Mouse (Mus musculus) cerebellum, adult 2 months (tissue): ENCODE results near the gene Ntng1. TPM values are rescaled to one million over a fixed set of nuclear protein-coding genes. Genes with fewer than 3 reads are reported as not detected.

Experiments used
- DNase-seq, 2 experiments: peaks; one replicate each; pipeline ENCODE4 v3.0.0; 2021
- H3K27ac ChIP-seq: fragments of 200-500 bp; 2 replicates; pipeline ENCODE4 v1.5.1; 2012; ENCODE audit warnings: low read length, control low read depth, inconsistent platforms; ENCODE audit not compliant: insufficient read depth
- H3K27me3 ChIP-seq: fragments of 200-500 bp; 2 replicates; pipeline ENCODE4 v1.6.1; 2012; ENCODE audit warnings: inconsistent platforms, mild to moderate bottlenecking, low read length, moderate library complexity; ENCODE audit not compliant: control insufficient read depth, insufficient read depth
- H3K4me1 ChIP-seq: fragments of 200-500 bp; 2 replicates; pipeline ENCODE4 v1.6.1; 2011; ENCODE audit warnings: low read length; ENCODE audit not compliant: control insufficient read depth, insufficient read depth
- H3K4me3 ChIP-seq: fragments of 200-500 bp; replicated peaks from 2 replicates; pipeline ENCODE3; 2011; ENCODE audit warnings: mild to moderate bottlenecking, low read depth, low read length, control low read depth; ENCODE audit not compliant: insufficient read depth
- CTCF ChIP-seq: fragments of 200-500 bp; IDR thresholded peaks from 2 replicates; pipeline ENCODE4 v1.5.1; 2011; ENCODE audit warnings: low read depth, mild to moderate bottlenecking, control low read depth, low read length, moderate library complexity, borderline replicate concordance; ENCODE audit not compliant: insufficient read depth
- POLR2A ChIP-seq: fragments of 200-500 bp; IDR thresholded peaks from 2 replicates; pipeline ENCODE4 v1.6.1; 2011; ENCODE audit warnings: low read length, control low read depth, borderline replicate concordance; ENCODE audit not compliant: insufficient read depth
- WGBS: fragments of 180-500 bp; shearing (Covaris S2); methylation state at CpG from one replicate; pipeline ENCODE4 v1.1.7; 2018; 5-methylcytosine and 5-hydroxymethylcytosine counted together
- polyA plus RNA-seq: library from polyadenylated mRNA; depleted of rRNA; stranded (reverse); fragments of >200 nt; gene quantifications from 2 replicates; pipeline ENCODE4 v1.2.3, GENCODE M21; 2012

Gene Ntng1
- polyA plus RNA-seq, 1 experiment, result 27.8 TPM

GRCm38 (mm10) chr3:110136115-110136514, 7.7 kb downstream of the Ntng1 start:
- no peak for DNase-seq
- TF ChIP-seq POLR2A, result no peak
- TF ChIP-seq CTCF, result no peak
- Histone ChIP-seq H3K4me3 (no peak overlapping the region), H3K27me3 (no peaks in the 10 kb centered on the region), H3K4me1 (no peaks in the 10 kb centered on the region; the same call in 1 of the 2 replicates), H3K27ac (no peak overlapping the region)
- 84% methylated on average over 1 of the region's 1 CpGs for WGBS

DNA sequence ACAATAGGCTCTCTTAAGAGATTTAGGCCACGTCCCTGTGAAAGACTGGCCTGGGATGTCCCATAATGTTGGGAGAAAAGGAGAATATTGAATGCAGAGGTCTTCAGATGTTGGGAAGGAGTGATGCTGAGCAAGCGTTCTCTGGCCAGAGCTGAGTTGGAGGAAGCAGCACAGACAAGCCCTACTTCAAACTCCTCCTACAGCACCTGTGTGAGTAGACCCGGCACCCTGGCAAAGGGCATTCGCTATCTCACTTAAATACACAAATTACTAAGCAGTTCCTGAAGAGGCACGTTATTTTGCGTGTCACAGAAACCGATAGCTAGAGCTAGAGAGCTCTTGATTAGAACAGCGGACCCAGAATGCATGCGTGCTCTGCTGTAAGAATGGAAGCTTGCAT, 10.7 kb downstream of the Ntng1 start:
- H3K27ac ChIP-seq, result no peak overlapping the region
- DNase-seq, result no peak
- H3K27me3 ChIP-seq, result no peaks in the 10 kb centered on the region
- WGBS, result 96% methylated on average over 9 of the region's 9 CpGs
- TF ChIP-seq CTCF (no peak), POLR2A (no peak)
- H3K4me1 ChIP-seq, result no peaks in the 10 kb centered on the region; the same call in 1 of the 2 replicates
- no peak overlapping the region for H3K4me3 ChIP-seq

GRCm38 (mm10) chr3:110132289-110132688, 11.5 kb downstream of the Ntng1 start:
- DNase-seq, result no peak
- no peaks in the 10 kb centered on the region; the same call in 1 of the 2 replicates for H3K4me1 ChIP-seq
- H3K4me3 ChIP-seq, result no peak overlapping the region
- TF ChIP-seq POLR2A (no peak), CTCF (no peak)
- H3K27me3 ChIP-seq, result no peaks in the 10 kb centered on the region
- 73% methylated on average over 8 of the region's 8 CpGs for WGBS
- H3K27ac ChIP-seq, result no peak overlapping the region

- H3K4me3 ChIP-seq, result no peak overlapping the region
- H3K4me1 ChIP-seq, result no peaks in the 10 kb centered on the region; the same call in 1 of the 2 replicates
- no peak overlapping the region for H3K27ac ChIP-seq
Measured at GRCm38 (mm10) chr3:110131043-110131891, 12.5 kb downstream of the Ntng1 start.

DNA sequence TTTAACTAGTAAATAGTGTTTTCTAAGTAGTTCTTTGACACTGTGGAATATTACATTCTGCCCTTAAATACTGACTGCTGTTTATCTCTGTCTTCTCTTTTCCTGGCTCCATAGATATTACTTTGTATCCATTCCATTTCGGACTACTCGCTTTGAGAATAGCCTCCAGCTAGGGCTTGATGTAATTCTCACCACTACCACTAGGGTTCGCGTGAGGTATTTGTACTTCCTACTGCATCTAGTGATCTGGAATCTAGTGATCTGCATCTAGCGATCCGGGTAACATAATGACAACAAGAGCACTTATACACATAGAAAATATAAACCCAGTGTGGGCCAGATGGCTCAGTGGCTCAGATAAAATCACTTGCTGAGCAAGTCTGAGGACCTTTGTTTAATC, 14.2 kb downstream of the Ntng1 start:
- no peaks in the 10 kb centered on the region for H3K27me3 ChIP-seq
- no peak overlapping the region for H3K4me3 ChIP-seq
- TF ChIP-seq CTCF (no peak), POLR2A (no peak)
- DNase-seq, result no peak
- H3K27ac ChIP-seq, result no peak overlapping the region
- H3K4me1 ChIP-seq, result no peaks in the 10 kb centered on the region; the same call in 1 of the 2 replicates
- 74% methylated on average over 6 of the region's 6 CpGs for WGBS

More at GRCm38 (mm10) chr3:110131043-110131891, 12.5 kb downstream of the Ntng1 start:
- WGBS, result 71% methylated on average over 18 of the region's 18 CpGs
- no peaks in the 10 kb centered on the region for H3K27me3 ChIP-seq
- DNase-seq, result peak in 1 of 2 experiments; percentile 11
- TF ChIP-seq CTCF, result no peak
- TF ChIP-seq POLR2A, result no peak

- H3K4me1 ChIP-seq, result peaks cover 2% of the 10 kb centered on the region; the same call in 1 of the 2 replicates
- no peak overlapping the region for H3K27ac ChIP-seq
- H3K4me3 ChIP-seq, result no peak overlapping the region
- WGBS, result 47% methylated on average over 2 of the region's 2 CpGs
- H3K27me3 ChIP-seq, result no peaks in the 10 kb centered on the region
- TF ChIP-seq CTCF, result peak; percentile 19; the same call in 1 of the 2 replicates
- TF ChIP-seq POLR2A, result no peak
- DNase-seq, result peak; percentile 40 to 70
Measured at GRCm38 (mm10) chr3:110105982-110106381, 37.8 kb downstream of the Ntng1 start.

GRCm38 (mm10) chr3:110094407-110094806, 49.4 kb downstream of the Ntng1 start:
- no peaks in the 10 kb centered on the region for H3K4me1 ChIP-seq
- H3K27me3 ChIP-seq, result no peaks in the 10 kb centered on the region
- TF ChIP-seq CTCF (no peak), POLR2A (no peak)
- WGBS, result 77% methylated on average over 2 of the region's 2 CpGs
- no peak overlapping the region for H3K4me3 ChIP-seq
- no peak for DNase-seq
- H3K27ac ChIP-seq, result no peak overlapping the region

DNA sequence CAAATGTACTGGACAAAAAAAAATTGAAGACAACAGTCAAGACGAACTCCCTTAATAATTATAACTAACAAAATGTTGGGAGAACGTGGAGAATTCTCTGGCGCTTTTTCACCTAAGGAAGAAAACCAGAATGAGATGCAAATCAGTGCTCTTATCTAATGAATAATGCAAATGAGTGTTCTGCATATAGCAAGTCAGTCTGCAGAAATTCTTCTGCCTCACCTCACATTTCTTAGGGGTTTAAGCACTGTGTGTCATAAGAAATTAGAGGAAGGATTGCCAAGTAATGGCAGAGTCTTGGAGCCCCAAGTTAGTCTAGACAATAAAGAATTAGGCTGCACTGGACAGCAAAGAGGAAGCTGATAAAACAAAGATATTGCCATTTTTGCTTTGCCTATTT, 49.8 kb downstream of the Ntng1 start:
- H3K27ac ChIP-seq, result no peak overlapping the region
- H3K27me3 ChIP-seq, result no peaks in the 10 kb centered on the region
- H3K4me1 ChIP-seq, result no peaks in the 10 kb centered on the region
- no peak for TF ChIP-seq POLR2A
- no peak for TF ChIP-seq CTCF
- H3K4me3 ChIP-seq, result no peak overlapping the region
- WGBS, result 60% methylated on average over 3 of the region's 3 CpGs
- no peak for DNase-seq
